Mouse (Mus musculus): ENCODE measurements around the gene Id1. TPM values are rescaled to one million over a fixed set of nuclear protein-coding genes. Genes with fewer than 3 reads are reported as not detected.

The Id1 gene
- 299 and 330 TPM in 2 replicates for polyA plus RNA-seq (2016; fragmentation: Nextera tagmentation; extraction: Ambion mirVana)

- Histone ChIP-seq H3K4me3 (replicated peaks) (peak within 1 kb of the TSS; percentile 91), H3K4me1 (replicated peaks) (peaks cover 54% of the 10 kb centered on the region), H3K36me3 (peaks cover 8% of the 10 kb centered on the region; the same call in 1 of the 2 replicates), H3K9ac (replicated peaks) (peak within 1 kb of the TSS; percentile 98), H3K27me3 (no peaks in the 10 kb centered on the region), H3K27ac (peak within 1 kb of the TSS; percentile 99), H3K4me2 (peak within 1 kb of the TSS; percentile 93), H3K9me3 (no peaks in the 10 kb centered on the region)
- under 1% methylated on average over 28 of the region's 28 CpGs for WGBS
- ATAC-seq (ENCODE audit: insufficient number of reproducible peaks, insufficient read depth, low FRiP score, low TSS enrichment, low read depth) = peak; percentile 66
These were observed at the start of gene Id1 for GRCm38 (mm10) chr2:152736090-152736601. Gene Id1, plus strand, starts transcription at chr2:152736251.

GRCm38 (mm10) chr2:152686399-152686798, 49.7 kb upstream of the Id1 start:
- Histone ChIP-seq H3K27me3 (no peaks in the 10 kb centered on the region), H3K9me3 (peaks cover 17% of the 10 kb centered on the region; the same call in 1 of the 2 replicates), H3K9ac (replicated peaks) (no peak overlapping the region), H3K27ac (0 out of 2 replicates have a peak overlapping the region, but pooled peaks have one; percentile 35), H3K36me3 (peaks cover 99% of the 10 kb centered on the region), H3K4me1 (replicated peaks) (peaks cover 14% of the 10 kb centered on the region; the same call in 1 of the 2 replicates), H3K4me3 (replicated peaks) (peak overlapping the region; percentile 45), H3K4me2 (peak overlapping the region; percentile 66)
- 61% methylated on average over 12 of the region's 12 CpGs for WGBS
- ATAC-seq (ENCODE audit: insufficient number of reproducible peaks, insufficient read depth, low FRiP score, low TSS enrichment, low read depth) = no peak; the same call in 1 of the 2 replicates

GRCm38 (mm10) chr2:152686806-152687267, 49.2 kb upstream of the Id1 start, which contains the start of gene Mcts2:
Gene Mcts2, plus strand, starts transcription at chr2:152687035.
- peak; percentile 91 for ATAC-seq (ENCODE audit: insufficient number of reproducible peaks, insufficient read depth, low FRiP score, low TSS enrichment, low read depth)
- H3K4me1 ChIP-seq (replicated peaks) = peaks cover 14% of the 10 kb centered on the region; the same call in 1 of the 2 replicates
- peaks cover 17% of the 10 kb centered on the region; the same call in 1 of the 2 replicates for H3K9me3 ChIP-seq
- H3K27me3 ChIP-seq = no peaks in the 10 kb centered on the region
- WGBS = 46% methylated on average over 45 of the region's 45 CpGs
- peak within 1 kb of the TSS; percentile 66 for H3K4me2 ChIP-seq
- peaks cover 99% of the 10 kb centered on the region for H3K36me3 ChIP-seq
- H3K4me3 ChIP-seq (replicated peaks) = peak within 1 kb of the TSS; percentile 45
- peak within 1 kb of the TSS; percentile 47 for H3K9ac ChIP-seq (replicated peaks)
- 0 out of 2 replicates have a peak within 1 kb of the TSS, but pooled peaks have one; percentile 35 for H3K27ac ChIP-seq

GRCm38 (mm10) chr2:152691564-152692217, 44.4 kb upstream of the Id1 start:
- Histone ChIP-seq H3K36me3 (peaks cover 85% of the 10 kb centered on the region), H3K9ac (replicated peaks) (no peak overlapping the region), H3K4me1 (replicated peaks) (peaks cover 25% of the 10 kb centered on the region), H3K4me3 (replicated peaks) (no peak overlapping the region), H3K27ac (peak overlapping the region; percentile 56; the same call in 1 of the 2 replicates), H3K4me2 (no peak overlapping the region), H3K9me3 (peaks cover 5% of the 10 kb centered on the region; the same call in 1 of the 2 replicates), H3K27me3 (no peaks in the 10 kb centered on the region)
- 83% methylated on average over 7 of the region's 7 CpGs for WGBS
- ATAC-seq (ENCODE audit: insufficient number of reproducible peaks, insufficient read depth, low FRiP score, low TSS enrichment, low read depth) = no peak

- Histone ChIP-seq H3K27ac (0 out of 2 replicates have a peak overlapping the region, but pooled peaks have one; percentile 62), H3K4me1 (replicated peaks) (peaks cover 17% of the 10 kb centered on the region), H3K4me3 (replicated peaks) (no peak overlapping the region), H3K9ac (replicated peaks) (no peak overlapping the region), H3K36me3 (peaks cover 83% of the 10 kb centered on the region), H3K9me3 (no peaks in the 10 kb centered on the region), H3K27me3 (no peaks in the 10 kb centered on the region), H3K4me2 (peak overlapping the region; percentile 44)
- ATAC-seq (ENCODE audit: insufficient number of reproducible peaks, insufficient read depth, low FRiP score, low TSS enrichment, low read depth) = peak; percentile 63
- WGBS = 21% methylated on average over 9 of the region's 9 CpGs
These were observed 42.8 kb upstream of the Id1 start for GRCm38 (mm10) chr2:152693233-152693632.

- no peaks in the 10 kb centered on the region for H3K9me3 ChIP-seq
- peaks cover 83% of the 10 kb centered on the region for H3K36me3 ChIP-seq
- no peak overlapping the region for H3K9ac ChIP-seq (replicated peaks)
- peak overlapping the region; percentile 44 for H3K4me2 ChIP-seq
- peaks cover 14% of the 10 kb centered on the region for H3K4me1 ChIP-seq (replicated peaks)
- H3K27me3 ChIP-seq = no peaks in the 10 kb centered on the region
- 0 out of 2 replicates have a peak overlapping the region, but pooled peaks have one; percentile 62 for H3K27ac ChIP-seq
- no peak overlapping the region for H3K4me3 ChIP-seq (replicated peaks)
- 85% methylated on average over 13 of the region's 13 CpGs for WGBS
- no peak for ATAC-seq (ENCODE audit: insufficient number of reproducible peaks, insufficient read depth, low FRiP score, low TSS enrichment, low read depth)
These were observed 42.3 kb upstream of the Id1 start for GRCm38 (mm10) chr2:152693735-152694134.

GRCm38 (mm10) chr2:152694708-152695107, 41.3 kb upstream of the Id1 start:
- H3K36me3 ChIP-seq = peaks cover 83% of the 10 kb centered on the region
- no peak overlapping the region for H3K4me3 ChIP-seq (replicated peaks)
- H3K9ac ChIP-seq (replicated peaks) = no peak overlapping the region
- H3K27me3 ChIP-seq = no peaks in the 10 kb centered on the region
- peaks cover 14% of the 10 kb centered on the region for H3K4me1 ChIP-seq (replicated peaks)
- H3K9me3 ChIP-seq = no peaks in the 10 kb centered on the region
- no peak overlapping the region for H3K4me2 ChIP-seq
- no peak for ATAC-seq (ENCODE audit: insufficient number of reproducible peaks, insufficient read depth, low FRiP score, low TSS enrichment, low read depth)
- WGBS = 80% methylated on average over 7 of the region's 7 CpGs
- H3K27ac ChIP-seq = no peak overlapping the region

- no peaks in the 10 kb centered on the region for H3K27me3 ChIP-seq
- no peaks in the 10 kb centered on the region for H3K9me3 ChIP-seq
- H3K4me1 ChIP-seq (replicated peaks) = peaks cover 14% of the 10 kb centered on the region
- no peak for ATAC-seq (ENCODE audit: insufficient number of reproducible peaks, insufficient read depth, low FRiP score, low TSS enrichment, low read depth)
- no peak overlapping the region for H3K4me3 ChIP-seq (replicated peaks)
- H3K9ac ChIP-seq (replicated peaks) = no peak overlapping the region; the same call in 1 of the 2 replicates
- H3K36me3 ChIP-seq = peaks cover 83% of the 10 kb centered on the region
- WGBS = 50% methylated on average over 10 of the region's 10 CpGs
- no peak overlapping the region for H3K4me2 ChIP-seq
- peak overlapping the region; percentile 85 for H3K27ac ChIP-seq
These were observed 40.0 kb upstream of the Id1 start for GRCm38 (mm10) chr2:152696016-152696415.

GRCm38 (mm10) chr2:152696476-152697164, 39.4 kb upstream of the Id1 start:
- H3K36me3 ChIP-seq = peaks cover 84% of the 10 kb centered on the region
- H3K27ac ChIP-seq = peak overlapping the region; percentile 85
- no peaks in the 10 kb centered on the region for H3K27me3 ChIP-seq
- peak overlapping the region; percentile 60 for H3K9ac ChIP-seq (replicated peaks)
- no peaks in the 10 kb centered on the region for H3K9me3 ChIP-seq
- no peak overlapping the region for H3K4me2 ChIP-seq
- ATAC-seq (ENCODE audit: insufficient number of reproducible peaks, insufficient read depth, low FRiP score, low TSS enrichment, low read depth) = no peak
- WGBS = 42% methylated on average over 20 of the region's 20 CpGs
- H3K4me1 ChIP-seq (replicated peaks) = peaks cover 14% of the 10 kb centered on the region
- H3K4me3 ChIP-seq (replicated peaks) = no peak overlapping the region

- Histone ChIP-seq H3K4me2 (no peak overlapping the region), H3K36me3 (peaks cover 98% of the 10 kb centered on the region), H3K9ac (replicated peaks) (no peak overlapping the region), H3K4me3 (replicated peaks) (no peak overlapping the region), H3K27me3 (no peaks in the 10 kb centered on the region), H3K4me1 (replicated peaks) (peaks cover 23% of the 10 kb centered on the region), H3K27ac (no peak overlapping the region), H3K9me3 (no peaks in the 10 kb centered on the region)
- WGBS = 96% methylated on average over 10 of the region's 10 CpGs
- no peak for ATAC-seq (ENCODE audit: insufficient number of reproducible peaks, insufficient read depth, low FRiP score, low TSS enrichment, low read depth)
These were observed 35.9 kb upstream of the Id1 start for GRCm38 (mm10) chr2:152700138-152700537.

- peaks cover 28% of the 10 kb centered on the region for H3K4me1 ChIP-seq (replicated peaks)
- peaks cover 95% of the 10 kb centered on the region for H3K36me3 ChIP-seq
- H3K9me3 ChIP-seq = no peaks in the 10 kb centered on the region
- no peak overlapping the region for H3K4me3 ChIP-seq (replicated peaks)
- no peak for ATAC-seq (ENCODE audit: insufficient number of reproducible peaks, insufficient read depth, low FRiP score, low TSS enrichment, low read depth)
- H3K4me2 ChIP-seq = no peak overlapping the region
- 91% methylated on average over 8 of the region's 8 CpGs for WGBS
- 0 out of 2 replicates have a peak overlapping the region, but pooled peaks have one; percentile 29 for H3K27ac ChIP-seq
- H3K27me3 ChIP-seq = no peaks in the 10 kb centered on the region
- no peak overlapping the region for H3K9ac ChIP-seq (replicated peaks)
These were observed 35.3 kb upstream of the Id1 start for GRCm38 (mm10) chr2:152700725-152701124.
